Mouse (Mus musculus): Measurements from ENCODE around the gene Gm609.

Gene Gm609

GRCm38 (mm10) chr16:45392246-45392645, 100.5 kb downstream of the Gm609 start:
- no peak for DNase-seq (ENCODE audit: low read depth)

GRCm38 (mm10) chr16:45391680-45392079, 101.1 kb downstream of the Gm609 start:
- DNase-seq (ENCODE audit: low read depth): no peak

- DNase-seq (ENCODE audit: low read depth): no peak
Observed at GRCm38 (mm10) chr16:45390286-45390956, 102.3 kb downstream of the Gm609 start.

GRCm38 (mm10) chr16:45389833-45390232, 102.9 kb downstream of the Gm609 start:
- no peak for DNase-seq (ENCODE audit: low read depth)

- no peak for DNase-seq (ENCODE audit: low read depth)
Observed at GRCm38 (mm10) chr16:45389041-45389440, 103.7 kb downstream of the Gm609 start.

GRCm38 (mm10) chr16:45381811-45382210, 111.0 kb downstream of the Gm609 start:
- no peak for DNase-seq (ENCODE audit: low read depth)

GRCm38 (mm10) chr16:45378959-45379358, 113.8 kb downstream of the Gm609 start:
- DNase-seq (ENCODE audit: low read depth): no peak

- no peak for DNase-seq (ENCODE audit: low read depth)
Observed at GRCm38 (mm10) chr16:45378147-45378943, 114.4 kb downstream of the Gm609 start.

GRCm38 (mm10) chr16:45377332-45377731, 115.4 kb downstream of the Gm609 start:
- no peak for DNase-seq (ENCODE audit: low read depth)

- DNase-seq (ENCODE audit: low read depth): no peak
Observed at GRCm38 (mm10) chr16:45376812-45377211, 116.0 kb downstream of the Gm609 start.

- no peak for DNase-seq (ENCODE audit: low read depth)
Observed at GRCm38 (mm10) chr16:45376294-45376693, 116.5 kb downstream of the Gm609 start.

GRCm38 (mm10) chr16:45375506-45376225, 117.1 kb downstream of the Gm609 start:
- DNase-seq (ENCODE audit: low read depth): no peak

GRCm38 (mm10) chr16:45374074-45374473, 118.7 kb downstream of the Gm609 start:
- peak; percentile 7 for DNase-seq (ENCODE audit: low read depth)

- DNase-seq (ENCODE audit: low read depth): no peak
Observed at GRCm38 (mm10) chr16:45371076-45371475, 121.7 kb downstream of the Gm609 start.

GRCm38 (mm10) chr16:45369285-45369965, 123.3 kb downstream of the Gm609 start:
- no peak for DNase-seq (ENCODE audit: low read depth)

- no peak for DNase-seq (ENCODE audit: low read depth)
Observed at GRCm38 (mm10) chr16:45366111-45366510, 126.7 kb downstream of the Gm609 start.

GRCm38 (mm10) chr16:45365353-45365752, 127.4 kb downstream of the Gm609 start:
- DNase-seq (ENCODE audit: low read depth): no peak

GRCm38 (mm10) chr16:45364627-45365026, 128.1 kb downstream of the Gm609 start:
- no peak for DNase-seq (ENCODE audit: low read depth)

GRCm38 (mm10) chr16:45363480-45364045, 129.2 kb downstream of the Gm609 start:
- DNase-seq (ENCODE audit: low read depth): no peak
